Mouse (Mus musculus): ENCODE results near the gene Daxx. TPM values are rescaled to one million over a fixed set of nuclear protein-coding genes. Genes with fewer than 3 reads are reported as not detected.
"Not testable (repeated sequence)": the region's sequence is repeated elsewhere in the genome, so short reads cannot be mapped to it uniquely, and the experiment has no call there.

Gene Daxx
- polyA plus RNA-seq, 1 experiment from 2014 or later = 92.2 TPM

- H3K9me3 ChIP-seq (replicated peaks) = no peaks in the 10 kb centered on the region
- no peaks in the 10 kb centered on the region for H3K27me3 ChIP-seq (ENCODE audit: low read depth, poor library complexity, severe bottlenecking)
- no peak overlapping the region for H3K4me3 ChIP-seq
- no peak for DNase-seq (ENCODE audit: low spot score)
- H3K27ac ChIP-seq = no peak overlapping the region
- 97% methylated on average over 10 of the region's 10 CpGs for WGBS
- H3K36me3 ChIP-seq = peaks cover 96% of the 10 kb centered on the region
- peaks cover 30% of the 10 kb centered on the region for H3K4me1 ChIP-seq
Observed at GRCm38 (mm10) chr17:33947430-33948089, 38.3 kb downstream of the Daxx start.

- Histone ChIP-seq H3K9me3 (replicated peaks) (no peaks in the 10 kb centered on the region), H3K4me1 (peaks cover 37% of the 10 kb centered on the region), H3K27ac (no peak overlapping the region), H3K4me3 (no peak overlapping the region), H3K27me3 (ENCODE audit: low read depth, poor library complexity, severe bottlenecking) (no peaks in the 10 kb centered on the region), H3K36me3 (peaks cover 96% of the 10 kb centered on the region)
- 87% methylated on average over 22 of the region's 22 CpGs for WGBS
- DNase-seq (ENCODE audit: low spot score) = no peak
Observed at GRCm38 (mm10) chr17:33948090-33948904, 39.1 kb downstream of the Daxx start.

GRCm38 (mm10) chr17:33948905-33949537 is 39.8 kb downstream of the Daxx start:
- Histone ChIP-seq H3K9me3 (replicated peaks) (no peaks in the 10 kb centered on the region), H3K27ac (no peak overlapping the region), H3K4me3 (no peak overlapping the region), H3K4me1 (peaks cover 44% of the 10 kb centered on the region), H3K27me3 (ENCODE audit: low read depth, poor library complexity, severe bottlenecking) (no peaks in the 10 kb centered on the region), H3K36me3 (peaks cover 97% of the 10 kb centered on the region)
- 92% methylated on average over 19 of the region's 19 CpGs for WGBS
- DNase-seq (ENCODE audit: low spot score) = no peak

- Histone ChIP-seq H3K4me3 (peak overlapping the region; percentile 99), H3K36me3 (peaks cover 93% of the 10 kb centered on the region), H3K4me1 (peaks cover 51% of the 10 kb centered on the region), H3K27me3 (ENCODE audit: low read depth, poor library complexity, severe bottlenecking) (no peaks in the 10 kb centered on the region), H3K27ac (peak overlapping the region; percentile 88; the same call in 1 of the 2 replicates), H3K9me3 (replicated peaks) (no peaks in the 10 kb centered on the region)
- DNase-seq (ENCODE audit: low spot score) = no peak
- WGBS = 76% methylated on average over 10 of the region's 10 CpGs
Observed at GRCm38 (mm10) chr17:33950131-33950625, 41.0 kb downstream of the Daxx start.

GRCm38 (mm10) chr17:33951021-33951946 is 42.1 kb downstream of the Daxx start, which contains the start of gene B3galt4:
B3galt4 (minus strand) TSS chr17:33951488.
- peaks cover 53% of the 10 kb centered on the region for H3K4me1 ChIP-seq
- no peaks in the 10 kb centered on the region for H3K27me3 ChIP-seq (ENCODE audit: low read depth, poor library complexity, severe bottlenecking)
- H3K27ac ChIP-seq = peak within 1 kb of the TSS; percentile 88
- H3K4me3 ChIP-seq = peak within 1 kb of the TSS; percentile 99
- H3K36me3 ChIP-seq = peaks cover 82% of the 10 kb centered on the region
- 1% methylated on average over 45 of the region's 45 CpGs for WGBS
- H3K9me3 ChIP-seq (replicated peaks) = no peaks in the 10 kb centered on the region
- DNase-seq (ENCODE audit: low spot score) = peak; percentile 92

GRCm38 (mm10) chr17:33952015-33952414 is 42.8 kb downstream of the Daxx start:
- H3K9me3 ChIP-seq (replicated peaks); H3K27ac ChIP-seq; DNase-seq (ENCODE audit: low spot score); H3K27me3 ChIP-seq (ENCODE audit: low read depth, poor library complexity, severe bottlenecking): not testable (repeated sequence)
- 80% methylated on average over 13 of the region's 13 CpGs for WGBS
- H3K36me3 ChIP-seq = peaks cover 76% of the 10 kb centered on the region
- peaks cover 59% of the 10 kb centered on the region for H3K4me1 ChIP-seq
- H3K4me3 ChIP-seq = peak overlapping the region; percentile 99

GRCm38 (mm10) chr17:33952879-33953278 is 43.7 kb downstream of the Daxx start:
- no peak overlapping the region for H3K27ac ChIP-seq
- DNase-seq (ENCODE audit: low spot score) = no peak
- 84% methylated on average over 4 of the region's 4 CpGs for WGBS
- H3K27me3 ChIP-seq (ENCODE audit: low read depth, poor library complexity, severe bottlenecking) = no peaks in the 10 kb centered on the region
- no peaks in the 10 kb centered on the region for H3K9me3 ChIP-seq (replicated peaks)
- H3K4me1 ChIP-seq = peaks cover 66% of the 10 kb centered on the region
- H3K4me3 ChIP-seq = peak overlapping the region; percentile 99
- peaks cover 69% of the 10 kb centered on the region for H3K36me3 ChIP-seq

GRCm38 (mm10) chr17:33953310-33953709 is 44.1 kb downstream of the Daxx start:
- H3K4me3 ChIP-seq = peak overlapping the region; percentile 99

GRCm38 (mm10) chr17:33953961-33954565 is 44.8 kb downstream of the Daxx start:
- WGBS = 46% methylated on average over 5 of the region's 5 CpGs
- H3K27ac ChIP-seq = peak overlapping the region; percentile 98
- H3K27me3 ChIP-seq (ENCODE audit: low read depth, poor library complexity, severe bottlenecking) = no peaks in the 10 kb centered on the region
- H3K4me3 ChIP-seq = peak overlapping the region; percentile 99
- H3K9me3 ChIP-seq (replicated peaks) = no peaks in the 10 kb centered on the region
- H3K36me3 ChIP-seq = peaks cover 69% of the 10 kb centered on the region
- no peak for DNase-seq (ENCODE audit: low spot score)
- peaks cover 66% of the 10 kb centered on the region for H3K4me1 ChIP-seq

More at GRCm38 (mm10) chr17:33953310-33953709, 44.1 kb downstream of the Daxx start:
- Histone ChIP-seq H3K27me3 (ENCODE audit: low read depth, poor library complexity, severe bottlenecking) (no peaks in the 10 kb centered on the region), H3K9me3 (replicated peaks) (no peaks in the 10 kb centered on the region), H3K4me1 (peaks cover 66% of the 10 kb centered on the region), H3K36me3 (peaks cover 69% of the 10 kb centered on the region), H3K27ac (no peak overlapping the region)
- 77% methylated on average over 3 of the region's 3 CpGs for WGBS
- DNase-seq (ENCODE audit: low spot score) = no peak

GRCm38 (mm10) chr17:33954646-33955554 is 45.7 kb downstream of the Daxx start:
- H3K27ac ChIP-seq = peak overlapping the region; percentile 98
- WGBS = 1% methylated on average over 33 of the region's 33 CpGs
- DNase-seq (ENCODE audit: low spot score) = no peak

More at GRCm38 (mm10) chr17:33954646-33955554, 45.7 kb downstream of the Daxx start:
- H3K4me1 ChIP-seq = peaks cover 63% of the 10 kb centered on the region
- H3K9me3 ChIP-seq (replicated peaks) = no peaks in the 10 kb centered on the region
- H3K27me3 ChIP-seq (ENCODE audit: low read depth, poor library complexity, severe bottlenecking) = no peaks in the 10 kb centered on the region
- H3K36me3 ChIP-seq = peaks cover 69% of the 10 kb centered on the region
- H3K4me3 ChIP-seq = peak overlapping the region; percentile 99
